Mouse (Mus musculus) neural tube, embryonic 12.5 days (tissue): ENCODE data around the gene Pax6. TPM values are rescaled to one million over a fixed set of nuclear protein-coding genes. Genes with fewer than 3 reads are reported as not detected.

Experiments
- ATAC-seq: fragments of 200-750 bp; cut with Nextera tagmentation; 2 replicates; pipeline ENCODE4 v1.8.0; 2017; ENCODE audit warnings: low read depth, mild to moderate bottlenecking, moderate TSS enrichment, moderate library complexity; ENCODE audit not compliant: low FRiP score
- H3K27ac ChIP-seq: fragments of 300-500 bp; sonication (generic); 2 replicates; pipeline ENCODE4 v1.5.1; 2016
- H3K27me3 ChIP-seq: fragments of 300-500 bp; sonication (generic); replicated peaks from 2 replicates; pipeline ENCODE4 v1.6.1; 2016; ENCODE audit warnings: mild to moderate bottlenecking
- H3K36me3 ChIP-seq: fragments of 300-500 bp; sonication (generic); 2 replicates; pipeline ENCODE4 v1.6.1; 2016; ENCODE audit warnings: mild to moderate bottlenecking
- H3K4me1 ChIP-seq: fragments of 300-500 bp; sonication (generic); 2 replicates; pipeline ENCODE4 v1.6.1; 2016
- H3K4me2 ChIP-seq: fragments of 300-500 bp; sonication (generic); replicated peaks from 2 replicates; pipeline ENCODE4 v1.6.1; 2016; ENCODE audit warnings: mild to moderate bottlenecking
- H3K4me3 ChIP-seq: fragments of 300-500 bp; sonication (generic); 2 replicates; pipeline ENCODE4 v1.5.1; 2016
- H3K9ac ChIP-seq: fragments of 300-500 bp; sonication (generic); 2 replicates; pipeline ENCODE4 v1.6.1; 2016; ENCODE audit warnings: mild to moderate bottlenecking
- H3K9me3 ChIP-seq: fragments of 300-500 bp; sonication (generic); 2 replicates; pipeline ENCODE4 v1.6.1; 2016; ENCODE audit warnings: mild to moderate bottlenecking
- WGBS: fragments of 180-500 bp; shearing (Covaris S2); methylation state at CpG from one replicate; pipeline ENCODE4 v1.1.7; 2016; 5-methylcytosine and 5-hydroxymethylcytosine counted together
- polyA plus RNA-seq: library from polyadenylated mRNA; unstranded; fragments of >200 nt; fragmentation: Nextera tagmentation; extraction: Ambion mirVana; gene quantifications from 2 replicates; pipeline ENCODE4 v1.2.1, GENCODE M21; 2016

Pax6 gene
- polyA plus RNA-seq, 1 experiment from 2014 or later: 23.8 TPM

DNA sequence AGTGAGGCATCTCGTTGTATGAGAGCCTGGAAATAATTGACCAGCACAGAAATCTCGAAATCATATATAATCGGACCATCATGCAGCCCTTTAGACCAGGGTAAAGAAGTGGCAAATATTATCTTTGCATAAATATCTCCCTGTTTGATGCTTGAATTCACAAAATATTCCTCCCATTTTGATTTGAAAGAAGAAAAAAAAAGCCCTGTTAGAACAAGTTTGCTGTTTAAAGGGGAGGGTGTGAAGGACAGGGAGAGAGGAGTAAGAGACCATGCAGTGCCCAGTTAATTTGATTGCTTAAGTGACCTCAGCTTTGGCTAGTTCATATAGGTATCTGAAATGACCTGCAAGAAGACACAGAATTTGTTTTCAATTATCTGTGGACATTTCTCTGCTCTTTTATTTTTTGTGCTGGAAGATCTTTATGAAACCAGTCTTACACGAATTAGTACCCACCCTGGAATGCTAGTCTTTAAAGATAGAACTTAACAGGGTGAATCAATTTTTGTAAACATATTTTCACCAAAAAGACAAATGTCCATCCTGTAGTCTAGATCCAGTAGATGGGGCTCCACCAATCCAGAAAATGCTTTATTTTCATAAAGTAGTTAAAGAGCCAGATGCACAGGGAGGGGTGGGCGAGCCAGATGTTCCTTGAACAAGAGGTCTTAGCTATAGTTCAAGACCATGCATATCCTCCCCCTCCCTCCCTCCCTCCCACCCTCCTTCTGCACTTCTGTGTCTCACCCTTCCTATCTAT lies 3.0 kb upstream of the Pax6 start:
- no peak overlapping the region for H3K4me3 ChIP-seq
- no peak overlapping the region for H3K4me2 ChIP-seq
- no peaks in the 10 kb centered on the region for H3K36me3 ChIP-seq
- peaks cover 100% of the 10 kb centered on the region for H3K27me3 ChIP-seq
- no peak overlapping the region for H3K9ac ChIP-seq
- 24% methylated on average over 5 of the region's 5 CpGs for WGBS
- no peak overlapping the region for H3K27ac ChIP-seq
- ATAC-seq: no peak
- H3K9me3 ChIP-seq: no peaks in the 10 kb centered on the region
- H3K4me1 ChIP-seq: peaks cover 32% of the 10 kb centered on the region

DNA sequence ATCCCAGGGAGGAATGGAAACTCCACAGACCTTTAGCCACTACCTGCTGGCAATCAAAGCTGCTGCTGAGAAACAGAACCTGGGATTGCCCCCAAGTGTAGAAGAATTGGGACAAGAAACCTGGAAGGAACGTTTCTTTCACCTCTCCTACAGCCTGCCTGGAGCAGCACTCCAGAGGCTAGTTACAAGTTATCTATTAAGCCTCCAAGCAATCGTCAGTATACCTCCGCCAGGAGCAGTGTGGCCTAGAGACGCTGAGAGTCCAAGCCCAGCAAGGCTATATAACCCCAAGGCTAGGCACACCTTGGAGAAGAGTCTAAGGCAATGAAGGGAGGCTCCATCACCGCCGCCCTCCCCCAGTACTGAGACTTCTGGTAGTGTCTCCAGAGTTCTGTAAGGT lies 2.4 kb upstream of the Pax6 start:
- H3K36me3 ChIP-seq: no peaks in the 10 kb centered on the region
- H3K4me2 ChIP-seq: peak overlapping the region; percentile 37; the same call in 1 of the 2 replicates
- ATAC-seq: no peak
- H3K4me1 ChIP-seq: peaks cover 26% of the 10 kb centered on the region
- no peaks in the 10 kb centered on the region for H3K9me3 ChIP-seq
- H3K4me3 ChIP-seq: no peak overlapping the region
- 13% methylated on average over 6 of the region's 6 CpGs for WGBS
- no peak overlapping the region for H3K27ac ChIP-seq
- no peak overlapping the region; the same call in 1 of the 2 replicates for H3K9ac ChIP-seq
- H3K27me3 ChIP-seq: peaks cover 99% of the 10 kb centered on the region

DNA sequence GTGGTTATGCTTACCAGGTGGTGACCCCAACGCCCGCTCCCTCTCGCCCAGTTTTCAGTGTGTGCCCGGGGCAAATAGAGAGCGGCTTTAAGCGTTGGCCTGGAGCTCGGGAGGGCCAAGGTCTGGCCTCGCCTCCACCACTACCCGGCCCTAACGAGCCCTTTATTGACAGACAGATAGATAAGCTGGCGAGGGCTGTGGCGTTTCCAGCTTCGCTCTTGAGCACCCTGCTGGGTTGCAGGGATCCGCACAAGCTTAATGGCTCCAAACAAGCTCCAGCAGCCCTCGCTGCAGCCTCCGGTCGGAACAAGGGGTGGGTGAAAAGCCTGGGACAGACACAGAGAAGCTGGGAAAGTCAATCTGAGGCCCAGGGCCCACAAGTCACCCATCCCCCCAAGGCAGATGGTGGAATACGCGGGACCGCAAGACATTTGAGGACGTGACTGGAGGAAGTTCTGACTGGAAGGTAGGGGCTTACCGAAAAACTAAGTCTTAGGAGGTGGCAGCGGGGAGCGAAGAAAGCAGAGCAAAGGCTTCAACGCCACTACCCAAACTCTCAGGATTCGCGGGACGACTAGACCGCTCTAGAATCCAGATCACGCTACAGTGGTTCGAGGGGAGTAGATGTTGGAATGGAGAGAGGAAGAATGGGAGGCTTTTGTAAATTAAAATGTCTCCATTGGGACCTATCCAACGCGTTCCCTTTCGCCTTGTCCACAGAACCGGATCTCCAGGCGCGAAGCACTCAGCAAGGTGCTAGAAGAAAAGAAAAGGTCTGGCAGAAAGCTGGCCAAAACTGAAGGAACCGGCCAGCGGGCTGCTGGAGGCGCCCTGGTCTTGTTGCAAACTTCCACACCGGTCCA lies 1.7 kb upstream of the Pax6 start:
- no peak for ATAC-seq
- Histone ChIP-seq H3K27ac (no peak overlapping the region), H3K4me3 (no peak overlapping the region), H3K27me3 (peaks cover 99% of the 10 kb centered on the region), H3K9me3 (no peaks in the 10 kb centered on the region), H3K9ac (no peak overlapping the region; the same call in 1 of the 2 replicates), H3K4me1 (peaks cover 31% of the 10 kb centered on the region), H3K4me2 (peak overlapping the region; percentile 37), H3K36me3 (no peaks in the 10 kb centered on the region)
- WGBS: 2% methylated on average over 41 of the region's 41 CpGs

DNA sequence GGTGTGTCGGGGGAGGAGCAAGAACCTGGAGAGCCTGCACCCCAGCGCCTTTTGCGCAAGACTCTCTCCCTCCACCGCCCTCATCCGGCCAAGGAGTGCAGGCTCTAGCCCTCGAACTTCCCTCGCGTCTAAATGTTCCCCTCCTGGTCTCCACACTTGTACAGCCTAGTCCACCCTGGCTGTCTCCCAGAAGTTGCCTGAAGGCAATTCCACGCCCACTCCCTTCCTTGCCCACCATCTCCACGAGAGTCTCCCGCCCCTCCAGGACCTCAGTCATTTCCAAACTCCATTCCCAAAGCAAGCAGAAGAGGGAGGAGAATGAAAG lies 1.1 kb upstream of the Pax6 start:
- 1% methylated on average over 11 of the region's 11 CpGs for WGBS
- Histone ChIP-seq H3K4me1 (peaks cover 34% of the 10 kb centered on the region), H3K27ac (no peak overlapping the region), H3K9me3 (no peaks in the 10 kb centered on the region), H3K27me3 (peaks cover 99% of the 10 kb centered on the region), H3K4me3 (no peak overlapping the region), H3K9ac (no peak overlapping the region), H3K4me2 (peak overlapping the region; percentile 37), H3K36me3 (no peaks in the 10 kb centered on the region)
- no peak for ATAC-seq

DNA sequence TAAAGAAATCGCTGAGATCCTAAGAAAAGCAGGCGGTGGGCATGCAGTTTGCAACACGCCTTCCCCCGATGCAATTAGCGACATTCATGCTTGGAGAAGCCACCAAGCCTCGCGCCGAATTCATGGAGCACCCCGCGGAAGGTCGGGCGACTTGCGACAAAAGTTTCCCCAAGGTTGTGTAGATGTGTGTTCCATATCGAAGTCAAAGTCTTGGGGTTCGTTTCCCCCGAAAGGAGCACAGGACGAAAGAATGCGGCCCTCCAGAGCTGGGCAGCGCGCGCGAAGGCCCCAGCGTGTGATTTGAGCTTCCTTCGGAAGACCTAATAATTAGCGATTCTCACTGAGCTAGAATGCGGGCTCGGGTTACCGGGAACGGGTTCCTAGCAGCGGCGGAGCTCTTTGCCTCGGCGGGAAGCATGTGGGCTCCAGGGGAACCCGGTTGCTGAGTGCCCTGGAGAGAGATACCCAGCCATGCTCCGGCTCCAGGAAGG lies 716 bp downstream of the Pax6 start:
- WGBS: under 1% methylated on average over 35 of the region's 35 CpGs
- H3K36me3 ChIP-seq: no peaks in the 10 kb centered on the region
- H3K4me2 ChIP-seq: peak overlapping the region; percentile 72
- ATAC-seq: no peak
- H3K27me3 ChIP-seq: peaks cover 96% of the 10 kb centered on the region
- H3K27ac ChIP-seq: no peak overlapping the region
- H3K4me1 ChIP-seq: peaks cover 45% of the 10 kb centered on the region
- no peaks in the 10 kb centered on the region for H3K9me3 ChIP-seq
- peak overlapping the region; percentile 34 for H3K4me3 ChIP-seq
- H3K9ac ChIP-seq: peak overlapping the region; percentile 47; the same call in 1 of the 2 replicates

DNA sequence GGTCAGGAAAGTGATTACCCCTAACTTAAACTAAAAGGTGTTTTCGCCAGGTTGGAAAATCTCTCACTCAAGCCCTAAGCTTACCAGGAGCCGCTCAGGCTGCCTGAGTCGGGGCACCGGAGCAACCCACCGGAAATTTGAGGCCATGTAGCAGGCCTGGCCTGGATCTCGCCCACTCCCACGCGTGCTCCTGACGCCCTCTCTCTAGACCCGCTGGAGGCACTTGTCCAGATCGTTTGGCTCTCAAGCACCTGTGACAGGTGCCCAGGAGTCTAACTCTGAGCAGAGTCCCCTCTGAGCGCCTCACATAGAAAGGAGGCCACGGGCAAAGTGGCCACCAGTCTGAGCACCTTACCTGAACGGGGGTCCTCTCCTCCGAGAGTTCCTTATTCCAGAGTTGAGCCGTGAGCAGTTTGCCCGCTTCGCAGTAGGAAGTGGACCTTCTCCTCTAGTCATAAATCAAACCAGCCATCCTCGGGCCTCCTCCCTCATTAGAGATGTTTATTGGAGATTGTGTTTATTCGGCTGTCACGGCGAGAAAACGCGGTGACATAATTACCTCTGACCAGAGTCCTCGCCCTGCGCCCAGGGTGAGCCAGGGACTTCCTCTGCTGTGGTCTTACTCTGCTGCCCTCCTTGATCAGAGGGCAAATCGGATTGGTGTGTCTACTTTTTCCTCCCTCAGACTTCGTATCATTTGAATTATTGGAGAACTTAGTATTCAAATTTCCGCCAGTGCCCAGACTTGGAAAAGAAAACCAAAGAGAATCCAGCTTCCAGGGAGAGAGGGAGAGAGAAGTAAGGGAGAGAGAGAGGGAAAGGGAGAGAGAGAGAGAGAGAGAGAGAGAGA lies 1.4 kb downstream of the Pax6 start:
- ATAC-seq: no peak
- H3K4me3 ChIP-seq: peak overlapping the region; percentile 34
- peak overlapping the region; percentile 72 for H3K4me2 ChIP-seq
- peak overlapping the region; percentile 47; the same call in 1 of the 2 replicates for H3K9ac ChIP-seq
- WGBS: 2% methylated on average over 29 of the region's 29 CpGs
- no peak overlapping the region for H3K27ac ChIP-seq
- H3K27me3 ChIP-seq: peaks cover 96% of the 10 kb centered on the region
- H3K36me3 ChIP-seq: no peaks in the 10 kb centered on the region
- H3K4me1 ChIP-seq: peaks cover 52% of the 10 kb centered on the region
- no peaks in the 10 kb centered on the region for H3K9me3 ChIP-seq

DNA sequence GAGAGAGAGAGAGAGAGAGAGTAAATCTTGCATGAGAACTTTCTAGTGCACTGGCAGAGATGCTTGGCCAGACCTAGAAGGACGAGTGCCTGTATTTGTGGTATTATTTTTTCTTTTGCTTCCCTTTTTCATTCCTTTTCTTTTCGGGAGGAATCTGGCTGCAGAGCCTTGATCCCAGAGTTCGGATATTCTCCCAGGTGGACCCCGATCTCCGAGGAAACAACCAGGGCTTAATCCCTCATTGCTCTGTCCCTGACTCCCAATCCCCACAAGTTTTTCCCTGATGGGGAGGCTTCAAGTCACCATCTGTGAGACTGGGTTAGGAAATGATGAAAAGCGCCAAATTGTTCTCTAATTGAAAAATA lies 2.0 kb downstream of the Pax6 start:
- WGBS: 6% methylated on average over 6 of the region's 6 CpGs
- no peak for ATAC-seq
- Histone ChIP-seq H3K27ac (no peak overlapping the region), H3K4me3 (no peak overlapping the region), H3K9ac (no peak overlapping the region), H3K4me2 (peak overlapping the region; percentile 72), H3K4me1 (peaks cover 56% of the 10 kb centered on the region), H3K36me3 (no peaks in the 10 kb centered on the region), H3K27me3 (peaks cover 94% of the 10 kb centered on the region), H3K9me3 (no peaks in the 10 kb centered on the region)

DNA sequence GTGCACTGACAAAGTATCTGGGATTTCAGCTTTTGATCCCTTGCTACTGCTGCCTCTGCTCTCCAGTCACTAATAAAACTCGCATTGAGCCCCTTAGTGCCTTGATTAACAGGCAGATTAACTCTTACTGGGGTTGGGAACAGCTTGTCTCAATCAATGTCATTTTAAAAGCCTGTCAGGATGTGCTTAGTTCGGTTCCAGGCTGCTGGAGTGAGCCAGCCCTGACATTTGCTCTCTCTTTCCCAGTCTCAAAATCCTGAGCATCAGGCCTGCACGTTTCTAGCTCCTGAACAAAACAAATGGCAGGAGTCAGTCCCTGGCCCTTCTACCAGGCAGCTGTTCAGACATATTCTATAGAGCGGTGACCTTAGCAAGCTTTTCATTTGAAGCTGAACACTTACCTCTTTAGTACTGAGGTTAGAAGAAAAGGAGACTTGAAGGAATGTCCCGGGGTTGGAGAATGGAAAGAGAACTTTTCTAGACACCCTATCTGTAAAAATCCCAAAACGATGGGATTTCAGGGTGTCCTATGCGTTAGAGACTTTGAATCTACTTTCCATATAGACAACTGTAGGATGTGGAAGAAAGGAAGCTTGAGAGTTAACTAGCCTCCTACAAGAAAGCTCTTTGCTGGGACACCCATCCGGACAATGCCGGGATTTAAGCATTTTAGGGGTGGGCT lies 2.6 kb downstream of the Pax6 start:
- peaks cover 88% of the 10 kb centered on the region for H3K27me3 ChIP-seq
- H3K9ac ChIP-seq: peak overlapping the region; percentile 42; the same call in 1 of the 2 replicates
- peak overlapping the region; percentile 18; the same call in 1 of the 2 replicates for H3K4me3 ChIP-seq
- peak overlapping the region; percentile 72 for H3K4me2 ChIP-seq
- H3K4me1 ChIP-seq: peaks cover 61% of the 10 kb centered on the region
- H3K36me3 ChIP-seq: no peaks in the 10 kb centered on the region
- 8% methylated on average over 9 of the region's 9 CpGs for WGBS
- no peaks in the 10 kb centered on the region for H3K9me3 ChIP-seq
- no peak for ATAC-seq
- no peak overlapping the region for H3K27ac ChIP-seq

DNA sequence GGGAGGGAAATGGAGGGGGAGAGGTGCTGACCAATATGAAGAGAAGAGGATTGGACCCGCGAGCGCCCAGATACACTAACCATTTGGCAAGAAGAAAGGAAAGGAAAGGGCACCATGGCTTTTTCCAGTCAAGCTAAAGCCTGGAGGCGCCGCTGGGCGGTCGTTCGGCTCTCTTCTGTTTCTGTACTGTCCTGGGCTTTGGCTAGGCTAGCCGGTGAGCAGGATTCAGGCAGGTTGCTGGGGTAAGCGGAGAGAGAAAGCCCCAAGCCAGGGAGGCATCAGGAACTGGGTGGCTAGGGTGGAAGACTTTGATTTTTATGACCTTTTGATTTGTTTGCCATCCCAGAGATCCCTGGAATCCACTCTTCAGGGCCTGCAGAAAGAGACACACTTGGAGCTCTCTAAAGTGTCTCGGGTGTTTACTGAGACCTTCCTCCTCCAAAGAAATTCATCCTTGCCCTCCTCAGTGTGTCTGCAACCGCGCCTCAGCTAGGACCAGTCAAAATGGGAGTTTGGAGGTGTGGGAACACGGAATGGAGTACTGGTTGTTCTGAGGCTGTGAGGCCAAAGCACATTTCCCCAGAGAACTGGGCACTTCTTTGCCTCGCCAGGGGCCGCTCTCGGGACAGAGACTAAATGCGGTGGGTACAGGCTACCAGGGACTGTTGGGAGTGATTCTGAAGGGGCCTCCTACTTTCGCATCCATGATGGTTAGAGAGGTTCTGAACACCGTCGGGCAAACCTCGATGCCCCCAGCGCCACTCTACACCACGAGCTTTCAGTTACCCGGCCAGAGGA lies 3.3 kb downstream of the Pax6 start:
- ATAC-seq: no peak
- peaks cover 83% of the 10 kb centered on the region for H3K27me3 ChIP-seq
- no peaks in the 10 kb centered on the region for H3K9me3 ChIP-seq
- peak overlapping the region; percentile 42 for H3K9ac ChIP-seq
- H3K4me2 ChIP-seq: peak overlapping the region; percentile 72
- no peaks in the 10 kb centered on the region for H3K36me3 ChIP-seq
- H3K27ac ChIP-seq: no peak overlapping the region
- WGBS: 3% methylated on average over 25 of the region's 25 CpGs
- peaks cover 61% of the 10 kb centered on the region for H3K4me1 ChIP-seq
- peak overlapping the region; percentile 18 for H3K4me3 ChIP-seq

DNA sequence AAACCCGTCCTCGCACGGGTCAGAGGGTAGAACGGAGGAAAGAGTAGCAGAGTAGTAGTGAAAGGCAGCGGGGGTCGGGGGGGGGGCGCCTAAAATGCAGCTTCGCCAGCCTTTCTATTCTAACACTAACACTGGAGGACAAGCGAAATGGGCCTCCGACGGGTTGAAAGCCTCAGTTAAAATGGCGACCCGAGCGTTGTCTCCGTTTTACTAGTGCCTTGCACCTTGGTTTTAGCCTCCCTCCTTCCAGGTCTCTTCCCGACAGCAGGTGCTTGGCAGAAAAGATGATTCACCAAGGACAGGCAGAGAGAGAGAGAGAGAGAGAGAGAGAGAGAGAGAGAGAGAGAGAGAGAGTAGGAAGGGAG lies 3.9 kb downstream of the Pax6 start:
- no peak for ATAC-seq
- H3K9me3 ChIP-seq: no peaks in the 10 kb centered on the region
- H3K4me3 ChIP-seq: peak overlapping the region; percentile 18
- peaks cover 78% of the 10 kb centered on the region for H3K27me3 ChIP-seq
- no peak overlapping the region for H3K27ac ChIP-seq
- WGBS: 2% methylated on average over 16 of the region's 16 CpGs
- H3K4me1 ChIP-seq: peaks cover 59% of the 10 kb centered on the region
- H3K4me2 ChIP-seq: peak overlapping the region; percentile 72
- H3K36me3 ChIP-seq: no peaks in the 10 kb centered on the region
- H3K9ac ChIP-seq: peak overlapping the region; percentile 42

DNA sequence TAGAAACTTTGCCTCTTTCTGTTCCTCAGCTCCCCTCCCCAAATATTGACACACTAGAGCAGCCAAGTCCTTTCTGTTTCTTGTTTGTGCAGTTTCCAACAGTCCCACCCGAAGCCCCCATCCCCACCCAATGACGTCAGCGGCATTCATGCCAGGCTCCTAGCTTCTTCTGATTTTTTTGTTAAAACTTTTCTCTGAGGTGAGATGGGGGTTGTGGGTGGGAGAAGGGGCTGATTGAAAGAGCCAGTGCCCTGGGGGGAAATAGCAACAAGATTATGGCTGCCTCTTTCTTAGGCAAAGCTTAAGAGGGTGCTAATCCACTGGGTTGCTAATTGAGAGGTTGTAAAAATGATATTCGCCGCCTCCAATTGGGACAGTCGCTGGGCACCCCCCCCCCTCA lies 4.4 kb downstream of the Pax6 start:
- ATAC-seq: no peak
- peak overlapping the region; percentile 72 for H3K4me2 ChIP-seq
- WGBS: 1% methylated on average over 6 of the region's 6 CpGs
- H3K36me3 ChIP-seq: no peaks in the 10 kb centered on the region
- peak overlapping the region; percentile 42; the same call in 1 of the 2 replicates for H3K9ac ChIP-seq
- H3K4me3 ChIP-seq: peak overlapping the region; percentile 62; the same call in 1 of the 2 replicates
- H3K4me1 ChIP-seq: peaks cover 62% of the 10 kb centered on the region
- H3K27me3 ChIP-seq: peaks cover 73% of the 10 kb centered on the region
- no peaks in the 10 kb centered on the region for H3K9me3 ChIP-seq
- H3K27ac ChIP-seq: no peak overlapping the region
